Mouse (Mus musculus): ENCODE data around the gene Orai3. TPM values are rescaled to one million over a fixed set of nuclear protein-coding genes. Genes with fewer than 3 reads are reported as not detected.
"Not testable (repeated sequence)": the region's sequence is repeated elsewhere in the genome, so short reads cannot be mapped to it uniquely, and the experiment has no call there.

The Orai3 gene
- 11.2 and 12.9 TPM in 2 replicates for polyA plus RNA-seq (2015; fragmentation: Nextera tagmentation; extraction: Ambion mirVana)

GRCm38 (mm10) chr7:127769651-127770038, at the start of gene Orai3:
TSS of gene Orai3 (plus strand) at chr7:127769815.
- H3K27me3 ChIP-seq (ENCODE audit: control insufficient read depth, insufficient read depth, low read depth, low read length): no peaks in the 10 kb centered on the region
- peaks cover 75% of the 10 kb centered on the region for H3K4me1 ChIP-seq (ENCODE audit: control insufficient read depth, low read depth, low read length)
- H3K4me3 ChIP-seq (ENCODE audit: low read depth, low read length): peak within 1 kb of the TSS; percentile 72
- H3K27ac ChIP-seq (ENCODE audit: low read length): peak within 1 kb of the TSS; percentile 82
- no peaks in the 10 kb centered on the region for H3K36me3 ChIP-seq (ENCODE audit: control insufficient read depth, insufficient read depth)
- WGBS (ENCODE audit: insufficient replicate concordance): under 1% methylated on average over 24 of the region's 24 CpGs
- H3K4me2 ChIP-seq (ENCODE audit: low read depth, low read length): peak within 1 kb of the TSS; percentile 92
- ATAC-seq (ENCODE audit: low read depth): peak; percentile 43
- peak within 1 kb of the TSS; percentile 85 for H3K9ac ChIP-seq (ENCODE audit: low read depth, low read length)
- H3K9me3 ChIP-seq (replicated peaks; ENCODE audit: control insufficient read depth, low read length): no peaks in the 10 kb centered on the region

GRCm38 (mm10) chr7:127725490-127725889, 44.1 kb upstream of the Orai3 start:
- H3K4me3 ChIP-seq (ENCODE audit: low read depth, low read length): no peak overlapping the region
- no peak overlapping the region for H3K4me2 ChIP-seq (ENCODE audit: low read depth, low read length)
- H3K27ac ChIP-seq (ENCODE audit: low read length): no peak overlapping the region
- H3K4me1 ChIP-seq (ENCODE audit: control insufficient read depth, low read depth, low read length): no peaks in the 10 kb centered on the region
- 57% methylated on average over 2 of the region's 2 CpGs for WGBS (ENCODE audit: insufficient replicate concordance)
- no peaks in the 10 kb centered on the region for H3K9me3 ChIP-seq (replicated peaks; ENCODE audit: control insufficient read depth, low read length)
- no peaks in the 10 kb centered on the region for H3K36me3 ChIP-seq (ENCODE audit: control insufficient read depth, insufficient read depth)
- ATAC-seq (ENCODE audit: low read depth): no peak
- no peaks in the 10 kb centered on the region for H3K27me3 ChIP-seq (ENCODE audit: control insufficient read depth, insufficient read depth, low read depth, low read length)
- no peak overlapping the region for H3K9ac ChIP-seq (ENCODE audit: low read depth, low read length)

- ATAC-seq (ENCODE audit: low read depth): no peak
- H3K36me3 ChIP-seq (ENCODE audit: control insufficient read depth, insufficient read depth): no peaks in the 10 kb centered on the region
- no peaks in the 10 kb centered on the region for H3K4me1 ChIP-seq (ENCODE audit: control insufficient read depth, low read depth, low read length)
- no peak overlapping the region for H3K4me2 ChIP-seq (ENCODE audit: low read depth, low read length)
- WGBS (ENCODE audit: insufficient replicate concordance): 58% methylated on average over 6 of the region's 6 CpGs
- H3K4me3 ChIP-seq (ENCODE audit: low read depth, low read length): no peak overlapping the region
- H3K27me3 ChIP-seq (ENCODE audit: control insufficient read depth, insufficient read depth, low read depth, low read length): no peaks in the 10 kb centered on the region
- H3K27ac ChIP-seq (ENCODE audit: low read length): no peak overlapping the region
- H3K9ac ChIP-seq (ENCODE audit: low read depth, low read length): no peak overlapping the region
- no peaks in the 10 kb centered on the region for H3K9me3 ChIP-seq (replicated peaks; ENCODE audit: control insufficient read depth, low read length)
Observed at GRCm38 (mm10) chr7:127725924-127726323, 43.7 kb upstream of the Orai3 start.

GRCm38 (mm10) chr7:127727898-127728297, 41.7 kb upstream of the Orai3 start:
- WGBS (ENCODE audit: insufficient replicate concordance): 63% methylated on average over 7 of the region's 7 CpGs
- Histone ChIP-seq H3K9ac (ENCODE audit: low read depth, low read length) (no peak overlapping the region), H3K27ac (ENCODE audit: low read length) (no peak overlapping the region), H3K27me3 (ENCODE audit: control insufficient read depth, insufficient read depth, low read depth, low read length) (no peaks in the 10 kb centered on the region), H3K36me3 (ENCODE audit: control insufficient read depth, insufficient read depth) (no peaks in the 10 kb centered on the region), H3K9me3 (replicated peaks; ENCODE audit: control insufficient read depth, low read length) (no peaks in the 10 kb centered on the region), H3K4me1 (ENCODE audit: control insufficient read depth, low read depth, low read length) (no peaks in the 10 kb centered on the region), H3K4me2 (ENCODE audit: low read depth, low read length) (no peak overlapping the region), H3K4me3 (ENCODE audit: low read depth, low read length) (no peak overlapping the region)
- ATAC-seq (ENCODE audit: low read depth): no peak

GRCm38 (mm10) chr7:127730170-127730569, 39.4 kb upstream of the Orai3 start:
- Histone ChIP-seq H3K27ac (ENCODE audit: low read length) (no peak overlapping the region), H3K4me3 (ENCODE audit: low read depth, low read length) (no peak overlapping the region), H3K9ac (ENCODE audit: low read depth, low read length) (no peak overlapping the region), H3K36me3 (ENCODE audit: control insufficient read depth, insufficient read depth) (no peaks in the 10 kb centered on the region), H3K4me1 (ENCODE audit: control insufficient read depth, low read depth, low read length) (no peaks in the 10 kb centered on the region), H3K4me2 (ENCODE audit: low read depth, low read length) (no peak overlapping the region), H3K9me3 (replicated peaks; ENCODE audit: control insufficient read depth, low read length) (no peaks in the 10 kb centered on the region), H3K27me3 (ENCODE audit: control insufficient read depth, insufficient read depth, low read depth, low read length) (no peaks in the 10 kb centered on the region)
- WGBS (ENCODE audit: insufficient replicate concordance): 34% methylated on average over 4 of the region's 4 CpGs
- no peak for ATAC-seq (ENCODE audit: low read depth)

- H3K36me3 ChIP-seq (ENCODE audit: control insufficient read depth, insufficient read depth); H3K27ac ChIP-seq (ENCODE audit: low read length): not testable (repeated sequence)
- WGBS (ENCODE audit: insufficient replicate concordance): no CpG with 5 or more reads among the region's 5 CpGs
Observed at GRCm38 (mm10) chr7:127732066-127732465, 37.5 kb upstream of the Orai3 start, which contains the start of gene Ctf2. TSS of gene Ctf2 (minus strand) at chr7:127732166.

GRCm38 (mm10) chr7:127744366-127745045, 25.1 kb upstream of the Orai3 start, which contains the start of gene Fbxl19:
TSS of gene Fbxl19 (plus strand) at chr7:127744543.
- Histone ChIP-seq H3K9ac (ENCODE audit: low read depth, low read length) (peak within 1 kb of the TSS; percentile 65), H3K27me3 (ENCODE audit: control insufficient read depth, insufficient read depth, low read depth, low read length) (no peaks in the 10 kb centered on the region), H3K36me3 (ENCODE audit: control insufficient read depth, insufficient read depth) (no peaks in the 10 kb centered on the region; the same call in 1 of the 2 replicates), H3K27ac (ENCODE audit: low read length) (peak within 1 kb of the TSS; percentile 79), H3K4me3 (ENCODE audit: low read depth, low read length) (peak within 1 kb of the TSS; percentile 64), H3K4me2 (ENCODE audit: low read depth, low read length) (peak within 1 kb of the TSS; percentile 78), H3K4me1 (ENCODE audit: control insufficient read depth, low read depth, low read length) (peaks cover 14% of the 10 kb centered on the region), H3K9me3 (replicated peaks; ENCODE audit: control insufficient read depth, low read length) (no peaks in the 10 kb centered on the region)
- under 1% methylated on average over 26 of the region's 26 CpGs for WGBS (ENCODE audit: insufficient replicate concordance)
- no peak for ATAC-seq (ENCODE audit: low read depth)

More at GRCm38 (mm10) chr7:127732066-127732465, 37.5 kb upstream of the Orai3 start, which contains the start of gene Ctf2:
- H3K9ac ChIP-seq (ENCODE audit: low read depth, low read length); ATAC-seq (ENCODE audit: low read depth); H3K27me3 ChIP-seq (ENCODE audit: control insufficient read depth, insufficient read depth, low read depth, low read length); H3K9me3 ChIP-seq (replicated peaks; ENCODE audit: control insufficient read depth, low read length); H3K4me2 ChIP-seq (ENCODE audit: low read depth, low read length); H3K4me1 ChIP-seq (ENCODE audit: control insufficient read depth, low read depth, low read length); H3K4me3 ChIP-seq (ENCODE audit: low read depth, low read length): not testable (repeated sequence)

GRCm38 (mm10) chr7:127745251-127745651, 24.4 kb upstream of the Orai3 start:
- WGBS (ENCODE audit: insufficient replicate concordance): under 1% methylated on average over 19 of the region's 19 CpGs
- ATAC-seq (ENCODE audit: low read depth): peak; percentile 80

More at GRCm38 (mm10) chr7:127745251-127745651, 24.4 kb upstream of the Orai3 start:
- Histone ChIP-seq H3K4me2 (ENCODE audit: low read depth, low read length) (peak overlapping the region; percentile 78), H3K9ac (ENCODE audit: low read depth, low read length) (peak overlapping the region; percentile 65), H3K27me3 (ENCODE audit: control insufficient read depth, insufficient read depth, low read depth, low read length) (no peaks in the 10 kb centered on the region), H3K36me3 (ENCODE audit: control insufficient read depth, insufficient read depth) (no peaks in the 10 kb centered on the region; the same call in 1 of the 2 replicates), H3K4me3 (ENCODE audit: low read depth, low read length) (peak overlapping the region; percentile 64), H3K9me3 (replicated peaks; ENCODE audit: control insufficient read depth, low read length) (no peaks in the 10 kb centered on the region), H3K27ac (ENCODE audit: low read length) (peak overlapping the region; percentile 79), H3K4me1 (ENCODE audit: control insufficient read depth, low read depth, low read length) (peaks cover 14% of the 10 kb centered on the region)
